Mouse (Mus musculus): ENCODE results near the gene Pts. TPM values are rescaled to one million over a fixed set of nuclear protein-coding genes. Genes with fewer than 3 reads are reported as not detected.

Gene Pts
- polyA plus RNA-seq (2011; ENCODE audit: insufficient read length, low read depth, missing spikeins): 21.4 and 28.7 TPM in 2 replicates

- peaks cover 7% of the 10 kb centered on the region for H3K4me1 ChIP-seq (ENCODE audit: control insufficient read depth, insufficient read depth, low read length)
- peak; percentile 94 for TF ChIP-seq POLR2A (IDR thresholded peaks at IDR 0.05; ENCODE audit: low read depth, low read length)
- peak; percentile 71 for TF ChIP-seq CTCF (IDR thresholded peaks at IDR 0.05; ENCODE audit: borderline replicate concordance, insufficient read depth, low read length)
- 0 out of 2 replicates have a peak within 1 kb of the TSS, but pooled peaks have one; percentile 37 for H3K27ac ChIP-seq (ENCODE audit: insufficient read depth, low read length)
- H3K4me3 ChIP-seq (ENCODE audit: insufficient read depth, low read length): peak within 1 kb of the TSS; percentile 68
These were observed at the start of gene Pts for GRCm38 (mm10) chr9:50528293-50528892. TSS of gene Pts (minus strand) at chr9:50528724.

GRCm38 (mm10) chr9:50569599-50570525 lies 41.3 kb upstream of the Pts start:
- Histone ChIP-seq H3K27ac (ENCODE audit: insufficient read depth, low read length) (no peak overlapping the region), H3K4me1 (ENCODE audit: control insufficient read depth, insufficient read depth, low read length) (no peaks in the 10 kb centered on the region; the same call in 1 of the 2 replicates), H3K4me3 (ENCODE audit: insufficient read depth, low read length) (no peak overlapping the region)
- TF ChIP-seq CTCF (IDR thresholded peaks at IDR 0.05; ENCODE audit: borderline replicate concordance, insufficient read depth, low read length): no peak
- TF ChIP-seq POLR2A (IDR thresholded peaks at IDR 0.05; ENCODE audit: low read depth, low read length): no peak

GRCm38 (mm10) chr9:50567881-50568280 lies 39.4 kb upstream of the Pts start:
- Histone ChIP-seq H3K27ac (ENCODE audit: insufficient read depth, low read length) (no peak overlapping the region), H3K4me1 (ENCODE audit: control insufficient read depth, insufficient read depth, low read length) (no peaks in the 10 kb centered on the region; the same call in 1 of the 2 replicates), H3K4me3 (ENCODE audit: insufficient read depth, low read length) (no peak overlapping the region)
- TF ChIP-seq CTCF (IDR thresholded peaks at IDR 0.05; ENCODE audit: borderline replicate concordance, insufficient read depth, low read length): no peak
- TF ChIP-seq POLR2A (IDR thresholded peaks at IDR 0.05; ENCODE audit: low read depth, low read length): no peak

DNA sequence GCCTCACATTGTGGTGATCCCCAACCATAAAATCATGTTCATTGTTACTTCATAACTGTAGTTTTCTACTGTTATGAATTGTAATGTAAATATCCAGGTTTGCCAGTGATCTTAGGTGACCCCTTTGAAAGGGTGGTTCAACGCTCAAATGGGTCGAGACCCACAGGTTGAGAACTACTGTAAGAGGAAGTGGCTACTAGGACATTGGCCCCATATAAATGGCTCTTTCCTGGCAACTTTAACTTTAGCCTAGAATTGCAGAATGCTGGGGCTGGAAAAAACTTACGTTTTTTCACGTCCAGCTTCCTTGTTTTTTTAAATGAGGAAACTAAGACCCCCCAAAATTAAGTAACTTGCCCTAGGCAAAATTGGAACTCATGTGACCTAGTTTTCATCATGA lies 38.8 kb upstream of the Pts start:
- Histone ChIP-seq H3K27ac (ENCODE audit: insufficient read depth, low read length) (no peak overlapping the region), H3K4me3 (ENCODE audit: insufficient read depth, low read length) (no peak overlapping the region), H3K4me1 (ENCODE audit: control insufficient read depth, insufficient read depth, low read length) (no peaks in the 10 kb centered on the region; the same call in 1 of the 2 replicates)
- TF ChIP-seq POLR2A (IDR thresholded peaks at IDR 0.05; ENCODE audit: low read depth, low read length): no peak
- no peak for TF ChIP-seq CTCF (IDR thresholded peaks at IDR 0.05; ENCODE audit: borderline replicate concordance, insufficient read depth, low read length)

DNA sequence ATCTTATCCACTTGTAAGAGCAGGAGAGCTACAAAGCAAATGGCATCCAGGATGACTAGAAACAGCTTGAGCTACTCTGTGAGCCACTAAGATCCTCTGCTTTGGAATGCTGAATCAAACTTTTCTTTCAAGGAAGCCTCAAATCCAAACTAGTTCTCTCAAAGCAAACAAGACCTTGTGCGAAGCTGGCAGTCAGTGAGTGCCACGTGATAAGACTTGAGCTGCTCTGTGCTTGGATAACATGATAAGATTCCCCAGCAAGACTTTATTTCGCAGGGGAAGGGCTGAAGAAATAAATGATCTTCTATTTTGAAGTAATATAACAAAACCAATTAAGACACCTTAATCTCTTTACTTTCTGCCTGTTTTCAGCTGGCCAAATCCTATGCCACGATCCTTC lies 37.4 kb upstream of the Pts start:
- Histone ChIP-seq H3K27ac (ENCODE audit: insufficient read depth, low read length) (no peak overlapping the region), H3K4me3 (ENCODE audit: insufficient read depth, low read length) (no peak overlapping the region), H3K4me1 (ENCODE audit: control insufficient read depth, insufficient read depth, low read length) (no peaks in the 10 kb centered on the region; the same call in 1 of the 2 replicates)
- TF ChIP-seq CTCF (IDR thresholded peaks at IDR 0.05; ENCODE audit: borderline replicate concordance, insufficient read depth, low read length) (no peak), POLR2A (IDR thresholded peaks at IDR 0.05; ENCODE audit: low read depth, low read length) (no peak)

DNA sequence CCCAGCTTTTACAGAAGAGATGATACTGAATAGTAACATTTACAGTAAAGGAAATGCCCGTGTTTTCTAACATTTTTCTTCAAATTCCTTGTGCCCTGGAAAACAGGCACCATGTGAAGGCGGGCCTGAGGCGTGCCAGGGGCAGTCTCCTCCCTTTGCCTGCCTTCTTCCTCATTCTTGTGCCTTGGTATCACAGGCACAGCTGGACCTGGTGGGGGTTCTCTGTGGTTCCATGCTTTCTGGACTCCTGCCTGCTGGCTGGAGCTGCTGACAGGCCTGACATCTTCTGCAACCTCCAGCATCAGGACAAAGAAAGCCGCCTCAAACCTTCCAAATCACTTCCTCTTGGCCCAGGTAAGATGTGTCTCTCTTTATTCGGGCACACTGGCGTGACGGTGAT lies 36.6 kb upstream of the Pts start:
- Histone ChIP-seq H3K27ac (ENCODE audit: insufficient read depth, low read length) (no peak overlapping the region), H3K4me1 (ENCODE audit: control insufficient read depth, insufficient read depth, low read length) (no peaks in the 10 kb centered on the region; the same call in 1 of the 2 replicates), H3K4me3 (ENCODE audit: insufficient read depth, low read length) (no peak overlapping the region)
- TF ChIP-seq CTCF (IDR thresholded peaks at IDR 0.05; ENCODE audit: borderline replicate concordance, insufficient read depth, low read length) (no peak), POLR2A (IDR thresholded peaks at IDR 0.05; ENCODE audit: low read depth, low read length) (no peak)

DNA sequence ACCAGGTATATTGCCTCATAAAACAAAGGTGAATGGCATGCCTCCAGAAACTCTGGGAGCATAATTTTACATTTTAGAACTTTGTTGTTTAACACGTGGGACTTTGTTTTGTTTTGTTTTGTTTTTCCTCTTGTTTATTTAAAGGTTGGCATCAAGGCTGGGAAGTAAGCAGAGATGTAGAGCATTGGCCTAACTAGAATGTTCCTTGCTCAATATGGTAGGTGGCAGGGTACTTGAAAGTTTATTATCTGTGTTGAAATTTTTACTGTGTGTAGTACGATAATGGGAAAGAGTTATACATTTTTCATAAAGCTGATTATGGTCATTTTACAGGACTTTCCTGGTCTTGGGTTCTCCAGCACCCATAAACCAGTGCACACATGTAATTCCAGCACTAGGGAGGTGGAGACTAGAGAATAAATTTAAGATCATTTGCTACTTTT lies 33.4 kb upstream of the Pts start:
- Histone ChIP-seq H3K27ac (ENCODE audit: insufficient read depth, low read length) (no peak overlapping the region), H3K4me3 (ENCODE audit: insufficient read depth, low read length) (no peak overlapping the region), H3K4me1 (ENCODE audit: control insufficient read depth, insufficient read depth, low read length) (no peaks in the 10 kb centered on the region; the same call in 1 of the 2 replicates)
- no peak for TF ChIP-seq CTCF (IDR thresholded peaks at IDR 0.05; ENCODE audit: borderline replicate concordance, insufficient read depth, low read length)
- no peak for TF ChIP-seq POLR2A (IDR thresholded peaks at IDR 0.05; ENCODE audit: low read depth, low read length)

GRCm38 (mm10) chr9:50561145-50561917 lies 32.8 kb upstream of the Pts start, which contains the start of gene Tex12:
TSS of gene Tex12 (minus strand) at chr9:50561325.
- no peak within 1 kb of the TSS for H3K27ac ChIP-seq (ENCODE audit: insufficient read depth, low read length)
- H3K4me1 ChIP-seq (ENCODE audit: control insufficient read depth, insufficient read depth, low read length): no peaks in the 10 kb centered on the region; the same call in 1 of the 2 replicates
- H3K4me3 ChIP-seq (ENCODE audit: insufficient read depth, low read length): no peak within 1 kb of the TSS
- TF ChIP-seq CTCF (IDR thresholded peaks at IDR 0.05; ENCODE audit: borderline replicate concordance, insufficient read depth, low read length) (no peak), POLR2A (IDR thresholded peaks at IDR 0.05; ENCODE audit: low read depth, low read length) (no peak)

GRCm38 (mm10) chr9:50555094-50555446 lies 26.5 kb upstream of the Pts start, which contains the start of gene Bco2:
TSS of gene Bco2 (minus strand) at chr9:50555181.
- peak within 1 kb of the TSS; percentile 44; the same call in 1 of the 2 replicates for H3K27ac ChIP-seq (ENCODE audit: insufficient read depth, low read length)
- H3K4me1 ChIP-seq (ENCODE audit: control insufficient read depth, insufficient read depth, low read length): no peaks in the 10 kb centered on the region
- H3K4me3 ChIP-seq (ENCODE audit: insufficient read depth, low read length): no peak within 1 kb of the TSS
- TF ChIP-seq POLR2A (IDR thresholded peaks at IDR 0.05; ENCODE audit: low read depth, low read length): no peak
- TF ChIP-seq CTCF (IDR thresholded peaks at IDR 0.05; ENCODE audit: borderline replicate concordance, insufficient read depth, low read length): no peak

All from embryonic fibroblast, embryonic 13.5 days (primary cell).